Mouse (Mus musculus): ENCODE data around the gene Vegfb.

- TF ChIP-seq CTCF (IDR thresholded peaks at IDR 0.05; ENCODE audit: borderline replicate concordance, insufficient read depth, low read length) (no peak), POLR2A (IDR thresholded peaks at IDR 0.05; ENCODE audit: low read depth, low read length) (no peak)
These were observed 9.5 kb downstream of the Vegfb start for GRCm38 (mm10) chr19:6977759-6978638.
